8 mouse cellular contexts compared by ENCODE assay signal in genomic region chr1:118672196-118672595, GRCm38 (mm10). TPM values are rescaled to one million over a fixed set of nuclear protein-coding genes. Genes with fewer than 3 reads are reported as not detected.
DNase-seq lines count a peak whose midpoint lies in the region; ATAC-seq and TF ChIP-seq lines count a peak whose summit lies in the region.

No protein-coding gene starts in this region.

- TF ChIP-seq CTCF in gastrocnemius, adult 2 months (IDR thresholded peaks at IDR 0.05), result no peak

- WGBS in lung, embryonic 16.5 days, result 46% methylated on average over 8 of the region's 8 CpGs
- WGBS in heart, embryonic 12.5 days, result 68% methylated on average over 8 of the region's 8 CpGs

- H3K9ac ChIP-seq in lung, embryonic 16.5 days (ENCODE audit: low read length), result no peak overlapping the region
- H3K9ac ChIP-seq in heart, embryonic 12.5 days, result no peak overlapping the region

- H3K4me3 ChIP-seq in lung, embryonic 16.5 days (ENCODE audit: low read length), result no peak overlapping the region
- H3K4me3 ChIP-seq in heart, embryonic 12.5 days, result no peak overlapping the region
- no peak overlapping the region for H3K4me3 ChIP-seq in gastrocnemius, adult 2 months

- intact Hi-C loops in left cerebral cortex, postnatal 10 days (cut with DNase I), result no loop called here
- intact Hi-C loops in gastrocnemius, adult 2 months (cut with DNase I), result no loop called here
- intact Hi-C loops in heart, postnatal 14 days (cut with DNase I), result no loop called here

- no peaks in the 10 kb centered on the region for H3K4me1 ChIP-seq in lung, embryonic 16.5 days (replicated peaks; ENCODE audit: control insufficient read depth, insufficient read depth, low read length)
- no peaks in the 10 kb centered on the region for H3K4me1 ChIP-seq in heart, embryonic 12.5 days (replicated peaks)

- H3K27me3 ChIP-seq in lung, embryonic 16.5 days (ENCODE audit: control insufficient read depth, insufficient read depth, low read depth, low read length), result no peaks in the 10 kb centered on the region
- 0 out of 2 replicates have a peak, but pooled peaks cover 6% of the 10 kb centered on the region for H3K27me3 ChIP-seq in heart, embryonic 12.5 days (replicated peaks)

- no peaks in the 10 kb centered on the region for H3K36me3 ChIP-seq in lung, embryonic 16.5 days (ENCODE audit: control insufficient read depth, insufficient read depth, low read length)
- no peaks in the 10 kb centered on the region for H3K36me3 ChIP-seq in heart, embryonic 12.5 days

- H3K4me2 ChIP-seq in lung, embryonic 16.5 days (ENCODE audit: low read depth, low read length), result no peak overlapping the region
- no peak overlapping the region for H3K4me2 ChIP-seq in heart, embryonic 12.5 days

- peak overlapping the region; percentile 72 for H3K27ac ChIP-seq in lung, embryonic 16.5 days (ENCODE audit: low read length)
- H3K27ac ChIP-seq in heart, embryonic 12.5 days (ENCODE audit: poor library complexity, severe bottlenecking), result no peak overlapping the region
- H3K27ac ChIP-seq in gastrocnemius, adult 2 months, result no peak overlapping the region

- no peaks in the 10 kb centered on the region for H3K9me3 ChIP-seq in lung, embryonic 16.5 days (ENCODE audit: control insufficient read depth, low read length)
- H3K9me3 ChIP-seq in heart, embryonic 12.5 days (replicated peaks), result no peaks in the 10 kb centered on the region

- ATAC-seq in lung, embryonic 16.5 days (ENCODE audit: low read depth), result peak; percentile 79
- ATAC-seq in heart, embryonic 12.5 days (ENCODE audit: insufficient number of reproducible peaks, low FRiP score), result no peak

- DNase-seq in left cerebral cortex, adult 9 months (ENCODE audit: low spot score in 2 of 2), result peak; percentile 3 to 9
- no peak for DNase-seq in left cerebral cortex, postnatal 10 days (ENCODE audit: extremely low spot score in 1 of 2, low spot score in 2 of 2)
- peak; percentile 12 to 16 for DNase-seq in cerebellum, postnatal 10 days
- peak; percentile 2 to 22 for DNase-seq in frontal cortex, postnatal 36 days (ENCODE audit: low spot score in 2 of 2)
- DNase-seq in gastrocnemius, adult 2 months, result no peak
- DNase-seq in heart, postnatal 14 days, result no peak

RNA-seq across cellular contexts. Expression of gene Tfcp2l1, which starts 44.5 kb away (rescaled TPM):
- 1 to 10 TPM in 1 of 2 experiments, under 1 TPM in 1; 0.85 to 1.3 TPM for total RNA-seq in left cerebral cortex, postnatal 10 days (2021)
- polyA plus RNA-seq in lung, embryonic 16.5 days (2015; fragmentation: Nextera tagmentation; extraction: Ambion mirVana), result 0.90 and 2.1 TPM in 2 replicates
- 1.7 and 2.7 TPM in 2 replicates for polyA plus RNA-seq in heart, embryonic 12.5 days (2016; fragmentation: Nextera tagmentation; extraction: Ambion mirVana)
- total RNA-seq in gastrocnemius, adult 2 months (2021), result 10 to 100 TPM in 1 of 2 experiments, 1 to 10 TPM in 1; 1.1 to 11.6 TPM
- under 1 TPM; 0.39 to 0.41 TPM for total RNA-seq in heart, postnatal 14 days (2021)

Comparison
In these comparisons a context has a peak if more than half of its experiments do, and no peak if none do; other contexts are left out.
1. DNase-seq: peak in left cerebral cortex, adult 9 months (2 of 2), cerebellum, postnatal 10 days (2 of 2) and frontal cortex, postnatal 36 days (2 of 2); none in left cerebral cortex, postnatal 10 days (0 of 2), gastrocnemius, adult 2 months (single experiment) and heart, postnatal 14 days (0 of 2).